Mouse (Mus musculus): Measurements from ENCODE around the gene Gja5. TPM values are rescaled to one million over a fixed set of nuclear protein-coding genes. Genes with fewer than 3 reads are reported as not detected.

Gja5 gene
- total and polyA plus RNA-seq, 2 experiments: 0.51 to 0.55 TPM

DNA sequence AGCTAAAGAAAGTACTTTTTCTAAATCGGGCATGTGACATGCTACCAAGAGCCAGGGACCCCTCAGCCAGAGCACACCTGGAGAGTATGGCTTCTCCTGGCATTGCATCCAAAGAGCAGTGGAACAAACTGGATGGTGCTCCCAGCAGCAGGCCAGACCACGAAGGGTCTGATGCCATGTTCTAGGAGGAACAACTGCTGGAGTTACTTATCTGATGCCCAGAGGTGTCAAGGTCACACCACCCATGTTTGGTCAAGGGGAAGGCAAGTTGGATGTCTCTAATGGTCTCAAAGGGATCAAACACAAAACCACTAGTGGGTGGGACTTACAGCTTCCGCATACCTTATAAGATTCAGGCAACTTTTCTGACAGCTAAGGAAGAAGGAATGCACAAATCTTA, 74.5 kb downstream of the Gja5 start:
- Histone ChIP-seq H3K79me2 (ENCODE audit: control insufficient read depth, insufficient read depth, low read length) (no peaks in the 10 kb centered on the region), H3K4me1 (ENCODE audit: control insufficient read depth, insufficient read depth, low read length) (no peaks in the 10 kb centered on the region), H3K36me3 (ENCODE audit: control insufficient read depth, insufficient read depth, low read length) (no peaks in the 10 kb centered on the region), H3K9ac (ENCODE audit: low read depth, low read length) (no peak overlapping the region), H3K4me3 (ENCODE audit: insufficient read depth, low read depth, low read length) (no peak overlapping the region), H3K27me3 (ENCODE audit: control insufficient read depth, insufficient read depth, low read length) (no peaks in the 10 kb centered on the region), H3K27ac (replicated peaks; ENCODE audit: insufficient read depth, low read depth, low read length) (no peak overlapping the region)
- no peak for TF ChIP-seq CTCF (IDR thresholded peaks at IDR 0.05; ENCODE audit: low read depth, low read length)
- TF ChIP-seq POLR2A (IDR thresholded peaks at IDR 0.05; ENCODE audit: extremely low read depth, insufficient read depth, low read length): no peak
- WGBS: 82% methylated on average over 3 of the region's 3 CpGs
- DNase-seq (ENCODE audit: extremely low read depth, low read depth, low spot score): no peak

DNA sequence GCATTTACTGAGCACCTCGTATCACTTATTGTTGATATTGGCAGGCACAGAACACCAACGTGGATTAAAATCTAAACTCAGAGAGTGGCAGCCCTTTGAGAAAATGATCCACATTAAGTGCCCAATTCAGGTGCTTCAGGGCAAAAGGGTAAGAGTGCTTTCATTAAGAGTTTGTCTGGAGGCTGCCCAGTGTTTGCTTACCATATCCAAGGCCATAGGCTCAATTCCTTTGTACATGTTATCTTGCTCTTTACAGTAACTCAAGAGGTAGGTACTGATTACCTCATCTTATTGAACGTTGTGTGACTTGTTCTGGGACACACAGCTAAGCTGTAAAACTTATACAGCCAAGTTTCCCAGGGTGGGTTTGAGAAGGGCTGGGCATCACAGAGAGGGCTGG, 77.3 kb downstream of the Gja5 start:
- WGBS: 44% methylated on average over 3 of the region's 3 CpGs
- Histone ChIP-seq H3K36me3 (ENCODE audit: control insufficient read depth, insufficient read depth, low read length) (no peaks in the 10 kb centered on the region), H3K4me3 (ENCODE audit: insufficient read depth, low read depth, low read length) (no peak overlapping the region), H3K27me3 (ENCODE audit: control insufficient read depth, insufficient read depth, low read length) (no peaks in the 10 kb centered on the region), H3K4me1 (ENCODE audit: control insufficient read depth, insufficient read depth, low read length) (no peaks in the 10 kb centered on the region), H3K27ac (replicated peaks; ENCODE audit: insufficient read depth, low read depth, low read length) (no peak overlapping the region), H3K79me2 (ENCODE audit: control insufficient read depth, insufficient read depth, low read length) (no peaks in the 10 kb centered on the region), H3K9ac (ENCODE audit: low read depth, low read length) (no peak overlapping the region)
- TF ChIP-seq CTCF (IDR thresholded peaks at IDR 0.05; ENCODE audit: low read depth, low read length) (no peak), POLR2A (IDR thresholded peaks at IDR 0.05; ENCODE audit: extremely low read depth, insufficient read depth, low read length) (no peak)
- no peak for DNase-seq (ENCODE audit: extremely low read depth, low read depth, low spot score)

DNA sequence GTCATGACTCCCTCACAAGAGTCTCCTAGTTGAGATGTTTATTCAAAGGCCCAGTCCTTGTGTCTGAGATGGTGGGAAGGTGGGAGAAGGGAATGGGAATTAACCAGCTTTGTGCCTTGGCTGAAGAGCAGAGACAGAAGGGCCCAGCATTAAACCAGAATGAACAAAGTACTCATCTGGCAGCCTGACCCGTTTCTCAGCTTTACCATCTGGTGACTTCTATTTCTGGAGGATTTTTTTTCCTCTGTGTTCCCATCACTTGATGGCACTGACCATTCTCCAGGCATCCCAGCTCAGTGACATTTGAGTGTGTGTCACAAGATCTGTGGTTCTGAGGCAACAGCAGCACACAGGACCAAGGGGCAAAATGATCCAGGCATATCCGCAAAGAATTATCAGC, 78.2 kb downstream of the Gja5 start:
- Histone ChIP-seq H3K36me3 (ENCODE audit: control insufficient read depth, insufficient read depth, low read length) (no peaks in the 10 kb centered on the region), H3K27ac (replicated peaks; ENCODE audit: insufficient read depth, low read depth, low read length) (no peak overlapping the region), H3K9ac (ENCODE audit: low read depth, low read length) (no peak overlapping the region), H3K79me2 (ENCODE audit: control insufficient read depth, insufficient read depth, low read length) (no peaks in the 10 kb centered on the region), H3K4me1 (ENCODE audit: control insufficient read depth, insufficient read depth, low read length) (no peaks in the 10 kb centered on the region), H3K4me3 (ENCODE audit: insufficient read depth, low read depth, low read length) (no peak overlapping the region), H3K27me3 (ENCODE audit: control insufficient read depth, insufficient read depth, low read length) (no peaks in the 10 kb centered on the region)
- no peak for DNase-seq (ENCODE audit: extremely low read depth, low read depth, low spot score)
- TF ChIP-seq CTCF (IDR thresholded peaks at IDR 0.05; ENCODE audit: low read depth, low read length): no peak
- TF ChIP-seq POLR2A (IDR thresholded peaks at IDR 0.05; ENCODE audit: extremely low read depth, insufficient read depth, low read length): no peak
- WGBS: 94% methylated on average over 2 of the region's 2 CpGs

DNA sequence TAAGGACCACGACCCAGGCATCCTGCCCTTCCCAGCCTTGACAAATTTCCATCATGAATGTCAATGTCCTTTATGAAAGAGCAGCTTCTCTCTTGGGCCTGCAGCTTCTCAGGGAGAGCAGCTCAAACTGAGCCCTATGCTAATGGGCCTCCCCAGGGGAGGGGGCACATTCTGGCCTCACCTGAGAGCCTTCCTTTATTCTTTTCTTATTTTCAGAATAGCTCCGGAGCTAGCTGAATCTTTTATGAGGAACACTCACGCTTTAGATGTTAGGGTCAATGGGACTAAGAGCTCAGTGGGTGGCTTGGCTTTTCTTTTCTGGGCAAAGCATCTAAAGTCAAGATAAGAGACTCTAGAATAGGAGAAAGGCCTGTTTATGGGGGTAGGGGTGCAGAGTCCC, 88.0 kb downstream of the Gja5 start:
- WGBS: 65% methylated on average over 3 of the region's 3 CpGs
- no peak overlapping the region for H3K27ac ChIP-seq (replicated peaks; ENCODE audit: insufficient read depth, low read depth, low read length)
- no peaks in the 10 kb centered on the region for H3K79me2 ChIP-seq (ENCODE audit: control insufficient read depth, insufficient read depth, low read length)
- H3K4me3 ChIP-seq (ENCODE audit: insufficient read depth, low read depth, low read length): no peak overlapping the region
- H3K27me3 ChIP-seq (ENCODE audit: control insufficient read depth, insufficient read depth, low read length): no peaks in the 10 kb centered on the region
- no peaks in the 10 kb centered on the region for H3K36me3 ChIP-seq (ENCODE audit: control insufficient read depth, insufficient read depth, low read length)
- TF ChIP-seq CTCF (IDR thresholded peaks at IDR 0.05; ENCODE audit: low read depth, low read length) (no peak), POLR2A (IDR thresholded peaks at IDR 0.05; ENCODE audit: extremely low read depth, insufficient read depth, low read length) (no peak)
- no peak for DNase-seq (ENCODE audit: extremely low read depth, low read depth, low spot score)
- no peaks in the 10 kb centered on the region for H3K4me1 ChIP-seq (ENCODE audit: control insufficient read depth, insufficient read depth, low read length)
- H3K9ac ChIP-seq (ENCODE audit: low read depth, low read length): no peak overlapping the region

DNA sequence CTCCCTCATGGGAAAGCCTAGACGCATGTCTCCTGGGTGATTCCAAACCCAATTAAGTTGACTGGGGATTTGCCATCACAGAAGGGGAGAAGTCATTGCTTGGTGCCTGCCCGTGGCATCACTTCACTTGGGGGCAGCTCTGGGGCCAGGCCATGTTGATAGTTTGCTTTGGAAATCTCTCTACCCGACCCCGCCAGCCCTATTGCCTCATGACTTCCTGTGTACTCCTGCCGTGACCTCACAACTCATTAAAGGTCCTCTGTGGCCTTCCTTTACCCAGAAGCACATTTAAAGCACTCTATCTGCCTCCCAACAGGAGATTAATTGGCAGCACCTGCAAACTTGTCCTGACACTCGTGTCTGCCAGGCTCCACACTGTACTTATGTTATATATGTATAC, 93.3 kb downstream of the Gja5 start:
- 34% methylated on average over 6 of the region's 6 CpGs for WGBS
- no peaks in the 10 kb centered on the region for H3K36me3 ChIP-seq (ENCODE audit: control insufficient read depth, insufficient read depth, low read length)
- no peaks in the 10 kb centered on the region for H3K27me3 ChIP-seq (ENCODE audit: control insufficient read depth, insufficient read depth, low read length)
- H3K79me2 ChIP-seq (ENCODE audit: control insufficient read depth, insufficient read depth, low read length): no peaks in the 10 kb centered on the region
- H3K4me3 ChIP-seq (ENCODE audit: insufficient read depth, low read depth, low read length): no peak overlapping the region
- no peak overlapping the region for H3K27ac ChIP-seq (replicated peaks; ENCODE audit: insufficient read depth, low read depth, low read length)
- no peaks in the 10 kb centered on the region for H3K4me1 ChIP-seq (ENCODE audit: control insufficient read depth, insufficient read depth, low read length)
- no peak overlapping the region for H3K9ac ChIP-seq (ENCODE audit: low read depth, low read length)
- TF ChIP-seq CTCF (IDR thresholded peaks at IDR 0.05; ENCODE audit: low read depth, low read length): no peak
- TF ChIP-seq POLR2A (IDR thresholded peaks at IDR 0.05; ENCODE audit: extremely low read depth, insufficient read depth, low read length): no peak
- no peak for DNase-seq (ENCODE audit: extremely low read depth, low read depth, low spot score)

DNA sequence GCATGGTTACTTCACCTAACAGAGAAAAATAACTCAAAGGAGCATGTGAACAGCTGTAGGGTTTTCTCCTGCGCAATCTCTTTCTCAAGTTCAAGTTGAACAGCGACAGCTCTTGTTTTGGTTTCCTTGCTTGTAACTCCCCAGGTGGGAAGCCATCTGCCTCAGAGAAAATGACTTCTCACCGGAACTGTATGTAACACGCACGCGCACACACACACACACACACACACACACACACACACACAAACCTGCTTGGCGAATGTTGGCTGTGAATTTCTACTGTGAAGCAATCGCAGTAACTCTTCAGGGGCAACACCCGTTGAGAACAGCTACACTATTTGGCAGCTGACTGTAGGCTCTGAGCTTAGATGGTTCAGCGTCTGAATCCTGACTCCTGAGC, 98.6 kb downstream of the Gja5 start:
- H3K4me1 ChIP-seq (ENCODE audit: control insufficient read depth, insufficient read depth, low read length): no peaks in the 10 kb centered on the region
- no peak for DNase-seq (ENCODE audit: extremely low read depth, low read depth, low spot score)
- no peak overlapping the region for H3K9ac ChIP-seq (ENCODE audit: low read depth, low read length)
- 95% methylated on average over 10 of the region's 10 CpGs for WGBS
- no peak overlapping the region for H3K27ac ChIP-seq (replicated peaks; ENCODE audit: insufficient read depth, low read depth, low read length)
- H3K36me3 ChIP-seq (ENCODE audit: control insufficient read depth, insufficient read depth, low read length): no peaks in the 10 kb centered on the region
- TF ChIP-seq CTCF (IDR thresholded peaks at IDR 0.05; ENCODE audit: low read depth, low read length) (no peak), POLR2A (IDR thresholded peaks at IDR 0.05; ENCODE audit: extremely low read depth, insufficient read depth, low read length) (no peak)
- H3K4me3 ChIP-seq (ENCODE audit: insufficient read depth, low read depth, low read length): no peak overlapping the region
- H3K79me2 ChIP-seq (ENCODE audit: control insufficient read depth, insufficient read depth, low read length): no peaks in the 10 kb centered on the region
- no peaks in the 10 kb centered on the region for H3K27me3 ChIP-seq (ENCODE audit: control insufficient read depth, insufficient read depth, low read length)

All from liver, adult 2 months (tissue).